Comparison of ENCODE assay signal across 8 mouse cellular contexts in genomic region chr1:165709629-165710256, GRCm38 (mm10). TPM values are rescaled to one million over a fixed set of nuclear protein-coding genes. Genes with fewer than 3 reads are reported as not detected.
DNase-seq lines count a peak whose midpoint lies in the region; ATAC-seq lines count a peak whose summit lies in the region.

Gene Rcsd1 (minus strand): TSS chr1:165709757.

- no peak for DNase-seq in urinary bladder, adult 2 months (ENCODE audit: low spot score)
- no peak for DNase-seq in urinary bladder, postnatal 4 days (ENCODE audit: low spot score in 2 of 2)
- no peak for DNase-seq in forebrain, embryonic 14.5 days (ENCODE audit: low spot score)
- no peak for DNase-seq in cerebellum, adult 11 months
- no peak for DNase-seq in cerebellum, adult 8-10 months
- DNase-seq in layer of hippocampus, postnatal 14 days (ENCODE audit: low spot score in 2 of 2) = no peak

- H3K4me2 ChIP-seq in forebrain, embryonic 14.5 days (ENCODE audit: low read length) = peak within 1 kb of the TSS; percentile 98
- H3K4me2 ChIP-seq in hindbrain, embryonic 15.5 days = peak within 1 kb of the TSS; percentile 99
- peak within 1 kb of the TSS; percentile 93 for H3K4me2 ChIP-seq in midbrain, embryonic 12.5 days (replicated peaks)

- H3K9ac ChIP-seq in forebrain, embryonic 14.5 days (ENCODE audit: low read length) = no peak within 1 kb of the TSS
- no peak within 1 kb of the TSS for H3K9ac ChIP-seq in hindbrain, embryonic 15.5 days
- no peak within 1 kb of the TSS for H3K9ac ChIP-seq in midbrain, embryonic 12.5 days (replicated peaks)

- WGBS in forebrain, embryonic 14.5 days = 57% methylated on average over 5 of the region's 5 CpGs
- WGBS in hindbrain, embryonic 15.5 days = 57% methylated on average over 5 of the region's 5 CpGs
- 58% methylated on average over 5 of the region's 5 CpGs for WGBS in midbrain, embryonic 12.5 days

- H3K27me3 ChIP-seq in forebrain, embryonic 14.5 days (replicated peaks; ENCODE audit: control insufficient read depth, insufficient read depth, low read length) = peaks cover 3% of the 10 kb centered on the region; the same call in 1 of the 2 replicates
- H3K27me3 ChIP-seq in hindbrain, embryonic 15.5 days = peaks cover 17% of the 10 kb centered on the region
- H3K27me3 ChIP-seq in midbrain, embryonic 12.5 days = peaks cover 55% of the 10 kb centered on the region

- H3K36me3 ChIP-seq in forebrain, embryonic 14.5 days (ENCODE audit: control insufficient read depth, insufficient read depth, low read length) = no peaks in the 10 kb centered on the region
- H3K36me3 ChIP-seq in hindbrain, embryonic 15.5 days = no peaks in the 10 kb centered on the region
- no peaks in the 10 kb centered on the region for H3K36me3 ChIP-seq in midbrain, embryonic 12.5 days

- ATAC-seq in forebrain, embryonic 14.5 days = no peak
- ATAC-seq in hindbrain, embryonic 15.5 days (ENCODE audit: low FRiP score, low read depth) = no peak
- no peak for ATAC-seq in midbrain, embryonic 12.5 days (ENCODE audit: low FRiP score, low read depth)

- H3K27ac ChIP-seq in forebrain, embryonic 14.5 days (ENCODE audit: low read depth, low read length) = no peak within 1 kb of the TSS
- H3K27ac ChIP-seq in hindbrain, embryonic 15.5 days (replicated peaks) = no peak within 1 kb of the TSS
- H3K27ac ChIP-seq in midbrain, embryonic 12.5 days (replicated peaks) = no peak within 1 kb of the TSS

- peaks cover 3% of the 10 kb centered on the region; the same call in 1 of the 2 replicates for H3K4me1 ChIP-seq in forebrain, embryonic 14.5 days (ENCODE audit: control insufficient read depth, insufficient read depth, low read length)
- H3K4me1 ChIP-seq in hindbrain, embryonic 15.5 days (replicated peaks) = peaks cover 13% of the 10 kb centered on the region
- 0 out of 2 replicates have a peak, but pooled peaks cover 3% of the 10 kb centered on the region for H3K4me1 ChIP-seq in midbrain, embryonic 12.5 days

- no peaks in the 10 kb centered on the region for H3K9me3 ChIP-seq in forebrain, embryonic 14.5 days (replicated peaks; ENCODE audit: control insufficient read depth, low read length)
- H3K9me3 ChIP-seq in hindbrain, embryonic 15.5 days = no peaks in the 10 kb centered on the region
- no peaks in the 10 kb centered on the region for H3K9me3 ChIP-seq in midbrain, embryonic 12.5 days

- H3K4me3 ChIP-seq in forebrain, embryonic 14.5 days (ENCODE audit: low read depth, low read length) = no peak within 1 kb of the TSS
- no peak within 1 kb of the TSS for H3K4me3 ChIP-seq in hindbrain, embryonic 15.5 days
- no peak within 1 kb of the TSS for H3K4me3 ChIP-seq in midbrain, embryonic 12.5 days

RNA-seq across cellular contexts. Expression of gene Rcsd1, which starts in this region (rescaled TPM):
- 13.2 and 16.6 TPM in 2 replicates for polyA plus RNA-seq in urinary bladder, adult 2 months (2012; rRNA removed)
- 3.3 and 4.4 TPM in 2 replicates for polyA plus RNA-seq in forebrain, embryonic 14.5 days (2014; fragmentation: Nextera tagmentation; extraction: Ambion mirVana)
- polyA plus RNA-seq in hindbrain, embryonic 15.5 days (2015; fragmentation: Nextera tagmentation; extraction: Ambion mirVana) = 9.9 and 10.5 TPM in 2 replicates
- polyA plus RNA-seq in midbrain, embryonic 12.5 days (2016; fragmentation: Nextera tagmentation; extraction: Ambion mirVana) = 9.3 and 13.2 TPM in 2 replicates
- total RNA-seq in layer of hippocampus, postnatal 14 days (2021) = 1 to 10 TPM; 6.3 to 8.7 TPM
